Mouse (Mus musculus): ENCODE results near the gene Spats2l. TPM values are rescaled to one million over a fixed set of nuclear protein-coding genes. Genes with fewer than 3 reads are reported as not detected.

Gene Spats2l
- total and polyA plus RNA-seq, 2 experiments from 2014 or later, result 34.8 to 80.4 TPM

GRCm38 (mm10) chr1:57995432-57996132 is 221.6 kb downstream of the Spats2l start, which contains the start of gene Sgo2a:
Gene Sgo2a, plus strand, starts transcription at chr1:57995971.
- no peaks in the 10 kb centered on the region for H3K36me3 ChIP-seq (ENCODE audit: insufficient read depth, low read length)
- peak within 1 kb of the TSS; percentile 55 for H3K9ac ChIP-seq (replicated peaks; ENCODE audit: low read length, poor library complexity, severe bottlenecking)
- no peaks in the 10 kb centered on the region for H3K4me1 ChIP-seq (ENCODE audit: insufficient read depth, low read length)
- TF ChIP-seq CTCF (IDR thresholded peaks at IDR 0.05), result no peak
- peak within 1 kb of the TSS; percentile 98 for H3K4me2 ChIP-seq (ENCODE audit: low read depth, low read length, poor library complexity, severe bottlenecking)
- WGBS, result 8% methylated on average over 30 of the region's 30 CpGs
- H3K9me3 ChIP-seq (ENCODE audit: low read length), result no peaks in the 10 kb centered on the region
- peak within 1 kb of the TSS; percentile 92 for H3K27ac ChIP-seq (ENCODE audit: low read depth, low read length)
- ATAC-seq (ENCODE audit: low FRiP score) (peak; percentile 99), DNase-seq (ENCODE audit: low spot score) (peak; percentile 98)
- H3K27me3 ChIP-seq (ENCODE audit: insufficient read depth, low read length), result no peaks in the 10 kb centered on the region
- H3K4me3 ChIP-seq (ENCODE audit: low read depth, low read length), result peak within 1 kb of the TSS; percentile 91

- Histone ChIP-seq H3K27ac (ENCODE audit: low read depth, low read length) (no peak overlapping the region), H3K36me3 (ENCODE audit: insufficient read depth, low read length) (no peaks in the 10 kb centered on the region), H3K4me3 (ENCODE audit: low read depth, low read length) (peak overlapping the region; percentile 91), H3K27me3 (ENCODE audit: insufficient read depth, low read length) (no peaks in the 10 kb centered on the region), H3K4me2 (ENCODE audit: low read depth, low read length, poor library complexity, severe bottlenecking) (peak overlapping the region; percentile 98), H3K9ac (replicated peaks; ENCODE audit: low read length, poor library complexity, severe bottlenecking) (0 out of 2 replicates have a peak overlapping the region, but pooled peaks have one; percentile 39), H3K9me3 (ENCODE audit: low read length) (no peaks in the 10 kb centered on the region), H3K4me1 (ENCODE audit: insufficient read depth, low read length) (no peaks in the 10 kb centered on the region)
- DNase-seq (ENCODE audit: low spot score) (peak; percentile 5), ATAC-seq (ENCODE audit: low FRiP score) (peak; percentile 38)
- TF ChIP-seq CTCF (IDR thresholded peaks at IDR 0.05), result no peak
- WGBS, result under 1% methylated on average over 29 of the region's 29 CpGs
Observed at GRCm38 (mm10) chr1:57996133-57996615, 222.2 kb downstream of the Spats2l start.

Other genes starting within 250 kb of the Spats2l start
- 1.4 and 3.1 TPM in 2 replicates for gene Sgo2a, start 221.8 kb downstream of the Spats2l start, total RNA-seq (2014; rRNA removed)
- 1.1 and 1.4 TPM in 2 replicates for gene Sgo2a, start 221.8 kb downstream of the Spats2l start, polyA plus RNA-seq (2015; fragmentation: Nextera tagmentation; extraction: Ambion mirVana)
- 40.7 and 52.3 TPM in 2 replicates for gene Kctd18, start 244.8 kb downstream of the Spats2l start, total RNA-seq (2014; rRNA removed)
- 29.3 and 29.8 TPM in 2 replicates for gene Kctd18, start 244.8 kb downstream of the Spats2l start, polyA plus RNA-seq (2015; fragmentation: Nextera tagmentation; extraction: Ambion mirVana)